Mouse (Mus musculus) heart, embryonic 12.5 days (tissue): ENCODE results near the gene Pck2. TPM values are rescaled to one million over a fixed set of nuclear protein-coding genes. Genes with fewer than 3 reads are reported as not detected.

Experiments
- ATAC-seq: fragments of 200-750 bp; cut with Nextera tagmentation; 2 replicates; pipeline ENCODE4 v1.8.0; 2017; ENCODE audit warnings: moderate TSS enrichment, moderate library complexity; ENCODE audit not compliant: insufficient number of reproducible peaks, low FRiP score
- H3K27ac ChIP-seq: fragments of 300-500 bp; sonication (generic); 2 replicates; pipeline ENCODE4 v1.5.1; 2016; ENCODE audit warnings: mild to moderate bottlenecking, moderate library complexity; ENCODE audit not compliant: poor library complexity, severe bottlenecking
- H3K27me3 ChIP-seq: fragments of 300-500 bp; sonication (generic); replicated peaks from 2 replicates; pipeline ENCODE4 v1.6.1; 2016; ENCODE audit warnings: mild to moderate bottlenecking, moderate library complexity
- H3K36me3 ChIP-seq: fragments of 300-500 bp; sonication (generic); 2 replicates; pipeline ENCODE4 v1.6.1; 2016; ENCODE audit warnings: mild to moderate bottlenecking, moderate library complexity
- H3K4me1 ChIP-seq: fragments of 300-500 bp; sonication (generic); replicated peaks from 2 replicates; pipeline ENCODE4 v1.6.1; 2016; ENCODE audit warnings: mild to moderate bottlenecking
- H3K4me2 ChIP-seq: fragments of 300-500 bp; sonication (generic); 2 replicates; pipeline ENCODE4 v1.6.1; 2016; ENCODE audit warnings: mild to moderate bottlenecking, moderate library complexity
- H3K4me3 ChIP-seq: fragments of 300-500 bp; sonication (generic); 2 replicates; pipeline ENCODE4 v1.5.1; 2016; ENCODE audit warnings: mild to moderate bottlenecking
- H3K9ac ChIP-seq: fragments of 300-500 bp; sonication (generic); 2 replicates; pipeline ENCODE4 v1.6.1; 2016; ENCODE audit warnings: mild to moderate bottlenecking, moderate library complexity
- H3K9me3 ChIP-seq: fragments of 300-500 bp; sonication (generic); replicated peaks from 2 replicates; pipeline ENCODE4 v1.6.1; 2016; ENCODE audit warnings: mild to moderate bottlenecking, moderate library complexity
- WGBS: fragments of 180-500 bp; shearing (Covaris S2); methylation state at CpG from one replicate; pipeline ENCODE4 v1.1.7; 2016; 5-methylcytosine and 5-hydroxymethylcytosine counted together
- polyA plus RNA-seq: library from polyadenylated mRNA; unstranded; fragments of >200 nt; fragmentation: Nextera tagmentation; extraction: Ambion mirVana; gene quantifications from 2 replicates; pipeline ENCODE4 v1.2.1, GENCODE M21; 2016

Pck2 gene
- polyA plus RNA-seq: 38.8 and 43.0 TPM in 2 replicates

DNA sequence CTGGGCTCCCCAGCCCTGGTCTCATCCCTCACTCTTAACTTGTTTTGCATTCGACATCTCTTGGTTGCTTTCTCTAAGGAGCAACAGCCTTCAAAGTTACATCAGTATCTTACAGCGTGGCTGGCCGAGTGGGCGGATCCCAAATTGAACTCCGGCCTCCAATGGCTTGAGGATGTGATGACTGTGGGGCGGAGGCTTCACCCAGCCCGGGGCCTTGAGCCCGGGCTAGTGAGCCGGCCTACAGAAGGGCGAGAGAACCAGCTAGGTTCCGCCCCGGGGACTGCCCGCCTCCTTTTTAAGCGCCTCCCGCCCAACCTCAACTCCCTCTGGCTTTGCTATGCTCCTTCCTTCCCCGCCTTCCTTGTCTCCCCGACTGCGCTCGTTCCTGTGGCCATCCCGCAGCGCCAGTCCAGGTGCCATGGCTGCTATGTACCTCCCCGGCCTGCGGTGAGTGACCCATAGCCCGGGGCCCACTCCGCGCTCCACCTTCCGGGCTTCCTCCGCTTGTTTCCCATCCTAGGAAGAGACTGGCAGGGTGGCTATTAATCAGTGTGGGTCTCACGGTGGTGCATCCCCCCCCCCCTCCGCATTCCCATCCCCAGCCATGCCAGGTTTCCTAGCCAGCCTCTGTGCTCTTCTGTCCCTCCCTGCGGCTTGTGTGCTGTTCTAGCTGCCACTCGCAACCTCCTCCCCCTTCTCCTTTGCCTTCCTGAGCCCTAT lies at the start of gene Pck2:
Gene Pck2 (plus strand): TSS at position 200 of the 720 bp plus-strand sequence.
- H3K36me3 ChIP-seq: peaks cover 30% of the 10 kb centered on the region
- peak within 1 kb of the TSS; percentile 88 for H3K27ac ChIP-seq
- H3K4me1 ChIP-seq: peaks cover 17% of the 10 kb centered on the region
- H3K9ac ChIP-seq: peak within 1 kb of the TSS; percentile 77
- peak within 1 kb of the TSS; percentile 68 for H3K4me3 ChIP-seq
- peak within 1 kb of the TSS; percentile 84 for H3K4me2 ChIP-seq
- under 1% methylated on average over 32 of the region's 32 CpGs for WGBS
- no peaks in the 10 kb centered on the region for H3K27me3 ChIP-seq
- peak; percentile 94 for ATAC-seq
- no peaks in the 10 kb centered on the region for H3K9me3 ChIP-seq

DNA sequence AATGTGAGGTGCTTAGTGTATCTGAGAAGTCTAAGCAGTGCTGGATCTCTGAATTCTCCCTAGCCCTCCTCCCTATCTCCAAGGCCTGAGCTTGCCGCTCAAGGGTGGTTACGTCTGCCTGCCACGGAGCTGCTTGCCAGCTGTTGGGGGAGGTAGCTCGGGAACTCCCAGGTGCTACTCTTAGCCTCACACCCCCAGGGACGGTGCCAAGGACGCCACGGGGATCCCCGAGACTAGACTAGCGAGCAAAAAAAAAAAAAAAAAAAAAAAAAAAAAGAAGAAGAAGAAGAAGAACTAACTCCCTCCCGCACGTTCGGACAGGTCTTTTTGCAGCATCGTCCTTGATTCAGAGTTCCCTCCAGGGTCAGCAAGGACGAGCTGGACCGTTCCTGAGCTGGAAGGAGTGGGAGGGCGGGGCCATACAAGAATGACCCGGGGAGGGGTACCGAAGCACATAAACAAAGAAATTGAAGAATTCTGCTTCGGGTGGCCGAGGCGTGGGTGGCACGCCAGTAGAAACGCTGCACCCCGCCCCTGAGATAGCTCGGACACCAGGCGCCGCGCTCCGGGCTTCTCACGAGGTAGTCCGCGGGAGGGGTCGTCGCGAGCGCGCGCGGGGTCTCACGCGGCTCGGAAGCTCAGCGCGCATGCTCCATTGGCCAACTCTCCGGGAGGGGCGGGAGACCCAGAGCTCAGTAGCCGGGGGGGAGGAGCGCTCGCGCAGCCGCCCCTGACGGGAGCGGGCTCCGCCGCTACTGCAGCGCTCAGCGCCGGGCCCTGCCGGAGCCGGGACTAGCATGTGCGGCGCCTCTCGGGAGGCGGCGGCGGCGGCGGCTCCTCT lies 49.5 kb upstream of the Pck2 start, which contains the start of gene Carmil3:
Gene Carmil3 (plus strand): TSS at position 291 of the 841 bp plus-strand sequence.
- Histone ChIP-seq H3K4me2 (peak within 1 kb of the TSS; percentile 99), H3K9me3 (no peaks in the 10 kb centered on the region), H3K9ac (peak within 1 kb of the TSS; percentile 76), H3K27ac (peak within 1 kb of the TSS; percentile 18; the same call in 1 of the 2 replicates), H3K4me3 (peak within 1 kb of the TSS; percentile 81), H3K27me3 (0 out of 2 replicates have a peak, but pooled peaks cover 7% of the 10 kb centered on the region), H3K4me1 (peaks cover 13% of the 10 kb centered on the region), H3K36me3 (peaks cover 17% of the 10 kb centered on the region)
- ATAC-seq: peak; percentile 77
- WGBS: under 1% methylated on average over 55 of the region's 68 CpGs

DNA sequence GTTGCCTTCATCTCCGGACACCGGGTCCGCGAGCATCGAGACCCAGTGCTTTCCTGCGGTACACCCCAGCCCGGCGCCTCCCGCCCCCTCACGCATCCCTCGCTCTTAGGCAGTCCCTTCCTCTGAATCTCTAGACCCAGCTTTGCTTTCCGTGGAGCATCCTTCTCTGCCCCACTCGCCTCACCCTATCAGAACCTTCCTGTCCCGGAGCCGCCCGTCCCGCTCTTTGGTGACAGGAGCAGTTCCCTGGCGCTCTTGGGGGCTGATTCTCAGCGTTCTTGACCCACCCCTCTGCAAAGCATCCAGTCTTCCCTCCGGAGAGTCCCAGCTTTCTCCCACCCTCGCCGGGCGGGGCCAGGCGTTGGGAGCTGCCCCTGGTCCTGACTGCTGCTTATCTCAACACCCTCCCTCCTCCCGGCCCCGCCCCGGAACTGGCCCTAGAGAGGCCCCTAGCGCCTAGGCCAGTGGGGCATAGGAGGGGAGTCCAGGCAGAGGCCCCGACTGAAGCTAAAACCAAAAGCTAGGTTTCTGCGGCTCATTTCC lies 48.7 kb upstream of the Pck2 start:
- Histone ChIP-seq H3K9me3 (no peaks in the 10 kb centered on the region), H3K27me3 (0 out of 2 replicates have a peak, but pooled peaks cover 7% of the 10 kb centered on the region), H3K9ac (peak overlapping the region; percentile 76), H3K4me3 (peak overlapping the region; percentile 81), H3K4me2 (peak overlapping the region; percentile 99), H3K36me3 (peaks cover 12% of the 10 kb centered on the region), H3K27ac (peak overlapping the region; percentile 18; the same call in 1 of the 2 replicates), H3K4me1 (peaks cover 20% of the 10 kb centered on the region)
- ATAC-seq: peak; percentile 83
- 0% methylated on average over 30 of the region's 30 CpGs for WGBS

DNA sequence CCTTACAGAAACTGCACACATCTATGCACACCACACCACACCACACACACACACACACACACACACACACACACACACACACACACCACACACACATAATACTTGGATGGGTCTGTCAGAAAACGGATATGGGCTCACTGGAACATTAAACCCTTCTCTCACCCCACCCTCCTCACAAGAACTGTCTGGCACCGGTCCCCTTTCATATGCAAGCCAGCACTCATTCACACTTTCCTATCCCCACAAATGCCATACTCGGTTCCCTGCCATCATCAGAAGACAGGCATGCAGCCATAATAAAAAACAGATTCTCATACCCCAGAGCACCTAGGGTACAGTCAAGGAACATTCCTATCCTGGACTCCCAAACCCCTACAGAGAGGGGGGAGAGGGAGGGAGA lies 48.0 kb upstream of the Pck2 start:
- no peak overlapping the region for H3K9ac ChIP-seq
- peaks cover 28% of the 10 kb centered on the region for H3K4me1 ChIP-seq
- H3K9me3 ChIP-seq: no peaks in the 10 kb centered on the region
- H3K27me3 ChIP-seq: 0 out of 2 replicates have a peak, but pooled peaks cover 7% of the 10 kb centered on the region
- H3K27ac ChIP-seq: no peak overlapping the region
- peak overlapping the region; percentile 99; the same call in 1 of the 2 replicates for H3K4me2 ChIP-seq
- 38% methylated on average over 3 of the region's 3 CpGs for WGBS
- H3K36me3 ChIP-seq: peaks cover 8% of the 10 kb centered on the region
- no peak overlapping the region for H3K4me3 ChIP-seq
- ATAC-seq: no peak

DNA sequence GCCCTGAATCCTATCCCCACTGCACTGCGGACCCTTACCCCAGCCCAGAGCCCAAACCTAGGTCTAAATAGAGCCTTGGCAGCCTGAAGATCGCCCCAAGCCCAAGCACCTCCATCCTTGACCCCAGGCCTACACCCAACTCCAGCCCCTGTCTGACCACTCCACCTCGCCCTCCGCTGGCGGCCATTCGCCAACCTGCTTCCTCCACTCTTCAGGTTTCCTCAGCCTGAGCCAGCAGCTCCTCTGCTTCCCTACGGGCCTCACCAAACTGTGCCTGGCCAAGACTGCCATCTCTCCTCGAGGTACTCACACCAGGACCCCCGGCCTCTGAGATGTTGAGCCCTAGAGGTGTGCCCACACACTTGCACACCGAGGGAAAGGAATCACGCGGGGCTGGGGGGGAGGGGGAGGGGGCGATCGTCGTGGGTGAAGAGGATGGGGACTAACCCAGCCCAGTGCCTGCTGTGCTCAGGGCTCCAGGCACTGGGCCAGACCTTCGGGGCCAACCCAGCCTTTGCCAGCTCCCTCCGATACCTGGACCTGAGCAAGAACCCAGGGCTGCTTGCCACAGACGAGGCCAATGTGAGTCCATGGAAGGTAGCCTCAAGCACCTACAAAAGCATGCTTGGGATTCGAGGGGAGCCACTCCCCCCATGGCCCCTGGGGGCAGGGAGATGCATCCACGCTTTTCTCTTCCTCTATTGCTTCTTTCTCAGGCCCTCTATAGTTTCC lies 44.4 kb upstream of the Pck2 start:
- H3K27me3 ChIP-seq: peaks cover 13% of the 10 kb centered on the region
- no peak for ATAC-seq
- no peaks in the 10 kb centered on the region for H3K9me3 ChIP-seq
- no peak overlapping the region for H3K9ac ChIP-seq
- WGBS: 69% methylated on average over 20 of the region's 20 CpGs
- no peak overlapping the region for H3K4me3 ChIP-seq
- H3K4me1 ChIP-seq: peaks cover 24% of the 10 kb centered on the region
- H3K4me2 ChIP-seq: no peak overlapping the region
- no peaks in the 10 kb centered on the region for H3K36me3 ChIP-seq
- H3K27ac ChIP-seq: no peak overlapping the region

DNA sequence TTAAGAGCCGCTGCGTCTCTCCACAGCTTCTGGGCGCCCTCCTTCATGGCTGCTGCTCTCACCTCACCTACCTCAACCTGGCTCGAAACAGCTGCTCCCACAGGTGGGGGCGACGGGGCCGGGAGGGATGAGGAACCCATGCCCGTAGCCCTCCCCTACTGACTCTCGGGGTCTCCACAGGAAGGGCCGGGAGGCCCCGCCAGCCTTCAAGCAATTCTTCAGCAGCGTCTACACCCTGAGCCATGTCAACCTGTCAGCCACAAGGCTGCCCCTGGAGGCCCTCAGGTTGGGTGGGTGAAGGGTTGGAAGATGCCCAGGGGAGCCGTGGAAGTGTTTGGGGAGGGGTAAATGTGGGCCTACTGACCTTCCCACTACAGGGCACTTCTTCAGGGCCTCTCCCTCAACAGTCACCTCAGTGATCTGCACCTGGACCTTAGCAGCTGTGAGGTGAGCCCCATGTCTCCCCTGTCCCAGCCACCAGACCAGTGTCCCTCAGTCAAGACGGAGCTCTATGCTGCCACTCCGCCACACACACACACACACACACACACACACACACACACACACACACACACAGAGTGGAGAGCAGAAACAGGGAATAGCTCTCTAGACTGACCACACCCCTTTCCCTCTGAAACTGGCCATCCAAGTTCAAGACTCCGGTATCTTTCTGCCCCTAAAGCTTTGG lies 43.2 kb upstream of the Pck2 start:
- peaks cover 17% of the 10 kb centered on the region for H3K4me1 ChIP-seq
- H3K27me3 ChIP-seq: peaks cover 23% of the 10 kb centered on the region
- H3K36me3 ChIP-seq: no peaks in the 10 kb centered on the region
- no peak overlapping the region for H3K4me3 ChIP-seq
- WGBS: 57% methylated on average over 16 of the region's 16 CpGs
- peak overlapping the region; percentile 33 for H3K4me2 ChIP-seq
- peak overlapping the region; percentile 9 for H3K9ac ChIP-seq
- 0 out of 2 replicates have a peak, but pooled peaks have one; percentile 18 for ATAC-seq
- no peak overlapping the region for H3K27ac ChIP-seq
- H3K9me3 ChIP-seq: no peaks in the 10 kb centered on the region

DNA sequence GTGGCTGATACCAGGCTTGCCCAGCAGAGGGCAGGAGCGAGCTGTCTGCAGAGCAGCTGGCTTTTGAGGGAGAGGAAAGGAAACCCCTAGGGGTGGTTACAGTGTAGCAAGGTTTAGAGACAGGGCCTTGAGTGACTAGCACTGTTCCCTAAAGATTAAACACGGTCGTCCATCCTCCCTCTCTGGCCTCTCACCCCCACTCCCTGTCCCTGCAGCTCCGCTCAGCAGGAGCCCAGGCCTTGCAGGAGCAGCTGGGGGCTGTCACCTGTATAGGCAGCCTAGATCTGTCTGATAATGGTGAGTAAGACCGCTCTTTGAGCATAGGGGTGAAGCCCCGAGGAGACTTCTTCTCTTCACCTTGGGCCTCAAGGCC lies 42.6 kb upstream of the Pck2 start:
- peak overlapping the region; percentile 55; the same call in 1 of the 2 replicates for H3K9ac ChIP-seq
- no peak overlapping the region for H3K4me2 ChIP-seq
- H3K4me3 ChIP-seq: no peak overlapping the region
- peaks cover 23% of the 10 kb centered on the region for H3K27me3 ChIP-seq
- peaks cover 16% of the 10 kb centered on the region for H3K4me1 ChIP-seq
- H3K9me3 ChIP-seq: no peaks in the 10 kb centered on the region
- H3K36me3 ChIP-seq: no peaks in the 10 kb centered on the region
- 0 out of 2 replicates have a peak, but pooled peaks have one; percentile 34 for ATAC-seq
- 29% methylated on average over 6 of the region's 6 CpGs for WGBS
- H3K27ac ChIP-seq: no peak overlapping the region

DNA sequence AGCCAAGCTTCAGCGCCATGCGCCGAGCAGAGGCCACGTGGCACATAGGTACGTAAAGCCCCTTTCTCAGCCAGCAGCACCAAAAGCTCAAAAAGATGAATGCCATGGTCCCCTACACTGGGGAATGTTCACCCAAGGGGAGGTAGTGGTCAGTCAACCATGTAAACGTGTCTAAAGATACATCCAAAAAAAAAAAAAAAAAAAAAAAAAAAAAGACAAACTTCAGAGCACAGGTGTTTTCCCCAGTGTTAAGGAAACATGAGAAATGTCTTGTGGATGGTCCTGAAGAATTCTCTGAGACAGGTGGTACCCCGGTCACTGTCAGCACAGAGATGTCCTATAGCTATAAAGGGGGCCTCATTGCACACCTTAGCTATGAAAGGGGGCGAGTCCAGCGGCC lies 34.5 kb upstream of the Pck2 start:
- Histone ChIP-seq H3K4me1 (peaks cover 6% of the 10 kb centered on the region), H3K27me3 (peaks cover 47% of the 10 kb centered on the region), H3K4me3 (no peak overlapping the region), H3K36me3 (no peaks in the 10 kb centered on the region), H3K4me2 (no peak overlapping the region), H3K9me3 (no peaks in the 10 kb centered on the region), H3K9ac (no peak overlapping the region), H3K27ac (no peak overlapping the region)
- ATAC-seq: no peak
- WGBS: 80% methylated on average over 9 of the region's 9 CpGs

DNA sequence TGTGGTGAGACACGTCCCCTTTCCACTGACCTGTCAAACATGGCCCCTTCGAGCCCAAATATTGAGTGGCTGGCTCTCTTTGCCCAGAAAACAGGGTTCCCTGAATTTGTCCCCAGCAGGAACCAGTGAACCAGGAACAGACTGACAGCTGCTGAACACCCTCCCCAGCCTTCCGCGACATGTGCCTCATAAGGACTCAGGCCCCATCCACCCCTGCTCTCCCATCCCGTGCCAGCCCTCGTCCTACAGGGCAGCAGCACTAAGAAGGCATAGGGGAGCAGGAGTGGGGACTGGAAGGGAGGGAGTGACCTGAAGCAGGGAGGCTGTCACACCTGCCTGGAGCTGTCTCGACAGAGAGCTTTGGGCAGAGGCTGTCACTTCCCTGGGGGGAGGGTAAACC lies 32.3 kb upstream of the Pck2 start:
- 52% methylated on average over 7 of the region's 7 CpGs for WGBS
- H3K4me3 ChIP-seq: no peak overlapping the region
- no peak overlapping the region for H3K9ac ChIP-seq
- no peak overlapping the region for H3K4me2 ChIP-seq
- H3K4me1 ChIP-seq: peaks cover 15% of the 10 kb centered on the region
- ATAC-seq: no peak
- peaks cover 57% of the 10 kb centered on the region for H3K27me3 ChIP-seq
- H3K9me3 ChIP-seq: no peaks in the 10 kb centered on the region
- no peaks in the 10 kb centered on the region for H3K36me3 ChIP-seq
- no peak overlapping the region for H3K27ac ChIP-seq

DNA sequence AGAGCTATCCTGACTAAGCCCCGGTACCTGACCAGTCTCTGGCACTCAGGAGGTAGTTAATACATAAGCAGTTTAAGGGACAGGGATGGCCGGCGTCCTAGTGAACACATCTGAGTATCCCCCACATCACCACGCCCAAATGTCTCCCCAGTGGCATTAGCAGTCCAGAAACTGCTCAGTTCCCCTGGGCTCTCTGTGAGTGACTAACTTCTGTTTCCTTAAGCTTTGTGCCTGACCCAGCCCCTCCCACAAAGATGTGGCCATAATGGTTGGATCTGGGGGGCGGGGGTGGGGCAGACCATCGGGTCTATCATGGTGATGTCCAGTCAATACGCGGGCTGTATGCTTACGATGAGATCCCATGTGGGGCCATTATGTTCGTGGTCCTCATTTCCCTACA lies 30.5 kb upstream of the Pck2 start:
- ATAC-seq: no peak
- Histone ChIP-seq H3K36me3 (no peaks in the 10 kb centered on the region), H3K27me3 (peaks cover 59% of the 10 kb centered on the region), H3K27ac (no peak overlapping the region), H3K4me1 (peaks cover 15% of the 10 kb centered on the region), H3K9ac (no peak overlapping the region), H3K4me2 (no peak overlapping the region), H3K4me3 (no peak overlapping the region), H3K9me3 (no peaks in the 10 kb centered on the region)
- WGBS: 81% methylated on average over 10 of the region's 10 CpGs
